Mouse (Mus musculus): ENCODE results near the gene Khdrbs2. TPM values are rescaled to one million over a fixed set of nuclear protein-coding genes. Genes with fewer than 3 reads are reported as not detected.

The Khdrbs2 gene
- 1.5 and 2.7 TPM in 2 replicates for polyA plus RNA-seq (2015; fragmentation: Nextera tagmentation; extraction: Ambion mirVana)

DNA sequence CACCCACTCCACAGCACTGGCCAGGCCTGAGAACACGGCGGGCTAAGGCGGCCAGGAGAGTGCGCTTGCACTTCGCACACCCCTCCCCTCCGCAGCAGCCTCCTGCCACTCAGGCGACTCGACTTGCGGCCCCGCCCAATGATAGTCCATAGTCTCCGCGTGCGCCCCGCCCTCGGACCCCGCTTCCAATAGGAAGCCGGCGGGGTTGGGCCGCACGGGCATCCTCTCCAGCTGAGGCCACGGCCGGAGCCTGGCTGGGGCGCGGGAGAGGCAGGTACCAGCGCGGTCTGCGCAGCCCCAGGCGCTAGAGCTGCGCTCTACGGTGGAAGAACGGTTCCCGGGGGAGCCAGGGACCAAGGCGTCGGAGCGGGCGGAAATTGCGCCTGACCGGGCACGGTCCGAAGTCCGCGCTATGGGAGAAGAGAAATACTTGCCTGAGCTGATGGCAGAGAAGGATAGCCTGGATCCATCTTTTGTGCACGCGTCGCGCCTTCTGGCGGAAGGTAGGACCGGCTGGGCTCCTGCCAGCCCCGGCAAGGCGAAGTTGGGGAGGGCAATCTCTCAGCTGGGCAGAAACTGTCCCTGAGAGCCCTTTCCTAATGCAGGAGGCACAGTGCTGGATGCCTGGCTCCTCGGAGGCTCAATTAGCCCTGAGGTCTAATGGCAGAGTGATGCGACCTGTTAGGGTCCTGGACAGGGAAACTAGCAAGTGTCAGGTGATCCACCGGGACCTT is at the start of gene Khdrbs2:
Gene Khdrbs2 (plus strand): TSS at position 209 of the 734 bp plus-strand sequence.

DNA sequence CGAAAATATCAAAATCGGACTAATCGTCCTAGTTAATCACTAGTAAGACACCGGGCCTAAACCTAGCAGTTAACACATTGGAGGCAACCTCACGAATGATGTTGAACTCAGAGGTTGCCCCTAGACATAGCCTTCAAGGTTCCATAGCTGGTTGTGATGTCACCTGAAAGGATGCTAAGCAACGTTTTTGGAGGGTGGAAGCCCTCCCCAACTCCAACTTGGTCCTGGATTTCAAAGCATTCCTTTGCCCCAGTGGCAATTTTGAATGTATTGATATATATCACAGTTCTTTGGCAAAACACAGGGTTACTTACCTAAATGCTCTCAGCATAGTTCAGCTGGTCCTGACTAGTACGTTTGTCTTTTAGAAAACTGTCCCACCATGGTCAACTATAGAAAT is 374.7 kb downstream of the Khdrbs2 start, which contains the start of gene Gm5415:
Gene Gm5415 (minus strand): TSS at position 101 of the 400 bp plus-strand sequence.

